Mouse (Mus musculus): Measurements from ENCODE around the gene Coa6.
"Not testable (repeated sequence)": the region's sequence is repeated elsewhere in the genome, so short reads cannot be mapped to it uniquely, and the experiment has no call there.

The Coa6 gene

GRCm38 (mm10) chr8:126422174-126422919 lies at the start of gene Coa6:
Gene Coa6, plus strand, starts transcription at chr8:126422515.
- peak; percentile 94 for DNase-seq (ENCODE audit: low spot score)

GRCm38 (mm10) chr8:126379580-126379979 lies 42.7 kb upstream of the Coa6 start:
- DNase-seq (ENCODE audit: low spot score) = no peak

GRCm38 (mm10) chr8:126380141-126380540 lies 42.2 kb upstream of the Coa6 start:
- DNase-seq (ENCODE audit: low spot score) = no peak

GRCm38 (mm10) chr8:126381299-126381698 lies 41.0 kb upstream of the Coa6 start:
- DNase-seq (ENCODE audit: low spot score) = no peak

- DNase-seq (ENCODE audit: low spot score) = no peak
These were observed 40.1 kb upstream of the Coa6 start for GRCm38 (mm10) chr8:126382216-126382615.

GRCm38 (mm10) chr8:126382749-126383148 lies 39.6 kb upstream of the Coa6 start:
- DNase-seq (ENCODE audit: low spot score) = peak; percentile 44

GRCm38 (mm10) chr8:126387566-126387965 lies 34.7 kb upstream of the Coa6 start:
- DNase-seq (ENCODE audit: low spot score) = no peak

- DNase-seq (ENCODE audit: low spot score) = no peak
These were observed 30.8 kb upstream of the Coa6 start for GRCm38 (mm10) chr8:126391541-126391940.

- DNase-seq (ENCODE audit: low spot score) = no peak
These were observed 26.9 kb upstream of the Coa6 start for GRCm38 (mm10) chr8:126395386-126395785.

- no peak for DNase-seq (ENCODE audit: low spot score)
These were observed 26.4 kb upstream of the Coa6 start for GRCm38 (mm10) chr8:126395917-126396316.

- no peak for DNase-seq (ENCODE audit: low spot score)
These were observed 24.0 kb upstream of the Coa6 start for GRCm38 (mm10) chr8:126398349-126398748.

GRCm38 (mm10) chr8:126404550-126404949 lies 17.8 kb upstream of the Coa6 start:
- DNase-seq (ENCODE audit: low spot score) = not testable (repeated sequence)

GRCm38 (mm10) chr8:126405030-126405429 lies 17.3 kb upstream of the Coa6 start:
- DNase-seq (ENCODE audit: low spot score) = no peak

GRCm38 (mm10) chr8:126420834-126421233 lies 1.5 kb upstream of the Coa6 start:
- no peak for DNase-seq (ENCODE audit: low spot score)

- no peak for DNase-seq (ENCODE audit: low spot score)
These were observed 595 bp downstream of the Coa6 start for GRCm38 (mm10) chr8:126422920-126423300.

GRCm38 (mm10) chr8:126424163-126424562 lies 1.8 kb downstream of the Coa6 start:
- DNase-seq (ENCODE audit: low spot score) = no peak

- DNase-seq (ENCODE audit: low spot score) = no peak
These were observed 2.6 kb downstream of the Coa6 start for GRCm38 (mm10) chr8:126424946-126425345.

- DNase-seq (ENCODE audit: low spot score) = no peak
These were observed 7.3 kb downstream of the Coa6 start for GRCm38 (mm10) chr8:126429635-126430034.

GRCm38 (mm10) chr8:126433827-126434226 lies 11.5 kb downstream of the Coa6 start:
- peak; percentile 64 for DNase-seq (ENCODE audit: low spot score)

GRCm38 (mm10) chr8:126438937-126439336 lies 16.6 kb downstream of the Coa6 start:
- no peak for DNase-seq (ENCODE audit: low spot score)

GRCm38 (mm10) chr8:126451158-126451557 lies 28.8 kb downstream of the Coa6 start:
- no peak for DNase-seq (ENCODE audit: low spot score)

GRCm38 (mm10) chr8:126455383-126455782 lies 33.1 kb downstream of the Coa6 start:
- DNase-seq (ENCODE audit: low spot score) = no peak

- DNase-seq (ENCODE audit: low spot score) = no peak
These were observed 38.0 kb downstream of the Coa6 start for GRCm38 (mm10) chr8:126460274-126460673.

GRCm38 (mm10) chr8:126461735-126462134 lies 39.4 kb downstream of the Coa6 start:
- no peak for DNase-seq (ENCODE audit: low spot score)
